Mouse (Mus musculus) MEL (cell line): ENCODE results near the gene Rec8.

Source experiments
- CHD2 ChIP-seq: IDR thresholded peaks from 2 replicates; pipeline ENCODE4 v1.6.1; 2011; ENCODE audit warnings: low read length, improper control_type of control experiment
- GATA1 ChIP-seq: IDR thresholded peaks from 2 replicates; pipeline ENCODE4 v1.6.1; 2011; ENCODE audit warnings: low read depth, low read length, improper control_type of control experiment
- MYC ChIP-seq: IDR thresholded peaks from 2 replicates; pipeline ENCODE4 v1.6.1; 2011; ENCODE audit warnings: low read depth, mild to moderate bottlenecking, low read length, improper control_type of control experiment, moderate library complexity
- POLR2A ChIP-seq, 2 experiments: IDR thresholded peaks; 2 replicates each; pipeline ENCODE4 v1.6.1; 2011 to 2012; ENCODE audit warnings: low read length in 2 of 2, mild to moderate bottlenecking in 2 of 2, control low read depth in 1 of 2, improper control_type of control experiment in 1 of 2, low read depth in 1 of 2, moderate library complexity in 1 of 2; ENCODE audit not compliant: control insufficient read depth in 1 of 2, insufficient read depth in 1 of 2, poor library complexity in 1 of 2
- TAL1 ChIP-seq: IDR thresholded peaks from 2 replicates; pipeline ENCODE4 v1.6.1; 2012; ENCODE audit warnings: mild to moderate bottlenecking, inconsistent platforms, low read length, moderate library complexity, mixed read lengths
- ZC3H11A ChIP-seq: IDR thresholded peaks from 2 replicates; pipeline ENCODE4 v1.6.1; 2012; ENCODE audit warnings: low read depth, mild to moderate bottlenecking, inconsistent platforms, low read length, improper control_type of control experiment

DNA sequence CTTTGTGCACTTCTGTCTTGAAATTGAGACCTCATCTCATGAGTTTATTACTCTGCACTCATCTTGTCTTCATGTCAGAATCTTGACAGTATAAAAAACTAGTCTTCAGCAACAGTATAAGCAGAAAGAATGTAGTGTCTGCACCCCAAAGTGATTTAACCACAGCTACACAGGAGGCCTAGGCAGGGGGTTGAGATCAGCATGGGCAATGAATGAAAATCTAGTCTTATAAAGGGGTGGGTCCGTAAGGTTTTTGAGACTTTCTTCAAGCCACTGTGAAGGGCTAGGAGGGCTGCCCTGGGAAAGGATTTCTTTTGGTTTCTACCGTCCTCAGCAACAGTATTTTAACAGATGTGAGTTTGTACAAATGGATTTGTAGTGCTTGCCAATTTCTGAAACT lies 42.8 kb downstream of the Rec8 start:
- no peak for TF ChIP-seq CHD2
- TF ChIP-seq POLR2A (IDR thresholded peaks at IDR 0.05; ENCODE audit: control insufficient read depth in 1 of 2, insufficient read depth in 1 of 2, low read depth in 1 of 2, low read length in 2 of 2, poor library complexity in 1 of 2), result no peak
- no peak for TF ChIP-seq ZC3H11A
- TF ChIP-seq MYC, result no peak
- TF ChIP-seq TAL1, result no peak
- no peak for TF ChIP-seq GATA1
